Mouse (Mus musculus): ENCODE measurements at regions not wholly inside any gene's neighbourhood (a gene's known extent, or its start where the extent isn't known, plus 50 kb on each side); places are given as distances from the start of the nearest gene placed in this dataset.

DNA sequence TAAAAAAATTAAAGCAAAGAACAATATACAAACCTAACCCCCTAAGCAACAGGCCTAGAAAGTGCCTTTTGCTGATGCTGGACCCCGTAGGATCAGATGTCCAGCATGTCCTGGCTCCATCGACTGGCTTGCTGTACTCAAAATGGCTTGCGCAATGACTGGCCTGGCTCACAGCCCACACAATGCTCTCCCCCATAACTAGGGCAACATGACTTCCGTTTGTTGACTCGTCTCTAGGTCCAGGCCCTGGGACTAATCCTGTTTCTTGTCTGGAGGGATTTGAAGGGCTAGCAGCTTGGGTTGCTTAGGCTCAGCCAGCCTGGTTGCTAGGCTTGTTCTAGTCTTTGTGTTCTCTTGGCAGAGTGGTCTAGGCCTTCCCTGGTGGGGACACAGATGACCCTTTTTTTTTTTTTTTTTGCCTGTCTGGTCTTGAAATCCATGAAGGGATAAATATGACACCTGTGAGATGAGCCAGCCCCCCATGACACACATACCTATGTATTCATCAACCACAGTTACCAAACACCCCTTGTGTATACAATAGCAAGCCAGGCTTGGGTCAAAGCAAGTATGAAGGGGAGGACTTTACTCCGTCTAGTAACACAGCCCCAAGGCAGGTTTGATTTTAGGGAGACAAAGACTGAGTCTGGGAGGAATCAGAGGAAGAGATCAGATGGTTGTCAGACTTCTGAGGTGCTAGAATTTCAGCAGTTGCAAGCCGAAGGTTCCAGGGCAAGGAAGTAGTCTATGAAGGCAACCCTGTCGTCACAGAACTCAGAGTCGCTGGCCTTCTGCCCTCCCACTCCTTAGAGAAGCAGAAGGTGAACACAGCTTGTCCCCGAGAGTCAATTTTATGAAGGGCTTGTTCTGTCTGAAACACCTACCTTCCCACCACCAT is 120.0 kb upstream of the Hes1 start:
- Histone ChIP-seq H3K4me2 (replicated peaks) (no peak overlapping the region), H3K36me3 (no peaks in the 10 kb centered on the region), H3K9ac (no peak overlapping the region), H3K27me3 (replicated peaks) (no peaks in the 10 kb centered on the region), H3K27ac (no peak overlapping the region), H3K4me1 (replicated peaks) (peaks cover 36% of the 10 kb centered on the region), H3K9me3 (no peaks in the 10 kb centered on the region), H3K4me3 (replicated peaks) (no peak overlapping the region)
- WGBS = 76% methylated on average over 10 of the region's 10 CpGs
- ATAC-seq = no peak

DNA sequence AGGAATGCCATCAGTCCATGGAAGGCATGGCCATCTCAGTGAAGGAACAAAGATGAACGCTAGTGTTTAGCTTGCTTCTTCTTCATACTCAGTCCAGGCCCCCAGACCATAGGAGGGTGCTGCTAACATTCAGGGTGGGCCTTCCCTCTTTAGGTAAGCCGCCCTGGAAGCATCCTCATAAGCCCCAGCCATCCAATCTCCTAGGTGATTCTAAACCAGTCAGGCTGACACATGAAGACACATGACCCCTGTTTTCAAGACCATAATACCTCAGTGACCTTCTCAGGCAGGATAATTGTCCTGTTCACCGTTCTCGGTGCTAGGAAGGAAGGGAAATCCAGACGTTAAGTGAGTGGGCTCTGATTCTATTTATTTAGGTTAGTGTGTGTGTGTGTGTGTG is 119.2 kb upstream of the Hes1 start:
- H3K27ac ChIP-seq = peak overlapping the region; percentile 96; the same call in 1 of the 2 replicates
- ATAC-seq = no peak
- H3K27me3 ChIP-seq (replicated peaks) = no peaks in the 10 kb centered on the region
- no peak overlapping the region for H3K4me3 ChIP-seq (replicated peaks)
- no peak overlapping the region for H3K4me2 ChIP-seq (replicated peaks)
- H3K36me3 ChIP-seq = no peaks in the 10 kb centered on the region
- H3K9me3 ChIP-seq = no peaks in the 10 kb centered on the region
- 67% methylated on average over 5 of the region's 5 CpGs for WGBS
- H3K4me1 ChIP-seq (replicated peaks) = peaks cover 36% of the 10 kb centered on the region
- H3K9ac ChIP-seq = no peak overlapping the region

DNA sequence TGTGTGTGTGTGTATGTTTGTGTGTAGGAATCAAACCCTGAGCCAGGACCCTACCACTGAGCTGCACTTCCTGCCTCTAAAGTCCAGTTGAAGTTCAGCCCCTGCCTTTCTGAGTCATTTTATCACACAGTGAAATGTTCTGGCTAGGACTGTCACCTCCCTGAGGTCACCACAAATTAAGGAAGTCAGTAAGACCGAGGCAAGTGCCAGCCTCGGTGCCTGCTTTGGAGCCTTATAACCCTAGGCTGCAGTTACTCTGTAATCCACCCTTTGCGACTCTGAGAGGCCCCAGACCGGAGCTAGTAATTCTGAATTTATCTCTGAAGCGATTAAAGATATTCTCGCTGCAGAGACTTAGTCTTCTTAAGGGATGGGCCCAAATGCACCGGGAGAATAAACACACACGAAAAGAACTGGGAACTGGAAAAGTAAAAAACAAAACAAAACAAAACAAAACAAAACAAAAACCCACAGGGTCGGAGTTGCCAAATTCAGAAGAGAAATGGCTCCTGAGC is 118.8 kb upstream of the Hes1 start:
- peak overlapping the region; percentile 34 for H3K4me3 ChIP-seq (replicated peaks)
- WGBS = 4% methylated on average over 9 of the region's 9 CpGs
- H3K36me3 ChIP-seq = no peaks in the 10 kb centered on the region
- peak overlapping the region; percentile 96 for H3K27ac ChIP-seq
- peaks cover 36% of the 10 kb centered on the region for H3K4me1 ChIP-seq (replicated peaks)
- peak; percentile 50 for ATAC-seq
- peak overlapping the region; percentile 50 for H3K9ac ChIP-seq
- no peaks in the 10 kb centered on the region for H3K27me3 ChIP-seq (replicated peaks)
- H3K4me2 ChIP-seq (replicated peaks) = peak overlapping the region; percentile 76
- H3K9me3 ChIP-seq = no peaks in the 10 kb centered on the region

DNA sequence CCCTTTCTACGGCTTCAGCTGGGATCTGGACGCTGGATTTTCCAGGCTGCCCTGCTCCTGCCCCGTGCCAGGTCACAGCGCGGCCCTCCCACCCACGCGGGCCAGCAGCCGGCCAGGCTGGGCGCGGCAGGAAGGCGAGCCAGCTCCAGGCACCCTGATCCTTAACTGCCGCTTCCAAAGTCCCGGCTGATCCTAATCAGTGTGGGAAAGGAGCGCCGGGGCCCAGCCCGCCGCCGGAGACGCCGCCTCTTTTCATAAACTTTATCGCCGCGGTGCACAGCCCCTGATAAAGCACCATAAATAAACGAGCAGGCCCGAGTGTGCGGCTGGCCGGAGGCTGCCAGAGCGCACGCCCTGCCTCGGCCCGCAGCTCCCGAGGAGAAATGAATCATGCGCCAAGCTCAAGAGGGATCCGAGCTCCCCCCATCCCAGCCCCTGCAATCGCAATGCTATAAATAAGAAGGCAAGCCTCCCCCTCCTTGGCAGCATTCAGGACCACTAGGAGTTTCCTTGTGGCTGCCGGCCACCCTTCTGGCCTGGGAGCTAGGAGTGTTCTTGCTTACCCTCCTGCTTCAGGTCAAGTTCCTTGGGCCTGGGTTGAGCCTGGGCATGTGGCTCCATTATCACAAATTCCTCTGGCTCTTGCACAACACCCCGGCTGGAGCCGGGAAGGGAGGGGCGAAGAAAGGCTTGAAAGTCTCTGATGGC is 118.1 kb upstream of the Hes1 start:
- Histone ChIP-seq H3K27me3 (replicated peaks) (no peaks in the 10 kb centered on the region), H3K9me3 (no peaks in the 10 kb centered on the region), H3K4me2 (replicated peaks) (peak overlapping the region; percentile 76), H3K9ac (peak overlapping the region; percentile 50), H3K4me1 (replicated peaks) (peaks cover 36% of the 10 kb centered on the region), H3K4me3 (replicated peaks) (peak overlapping the region; percentile 34), H3K36me3 (no peaks in the 10 kb centered on the region), H3K27ac (peak overlapping the region; percentile 96)
- ATAC-seq = peak; percentile 95
- under 1% methylated on average over 39 of the region's 39 CpGs for WGBS

DNA sequence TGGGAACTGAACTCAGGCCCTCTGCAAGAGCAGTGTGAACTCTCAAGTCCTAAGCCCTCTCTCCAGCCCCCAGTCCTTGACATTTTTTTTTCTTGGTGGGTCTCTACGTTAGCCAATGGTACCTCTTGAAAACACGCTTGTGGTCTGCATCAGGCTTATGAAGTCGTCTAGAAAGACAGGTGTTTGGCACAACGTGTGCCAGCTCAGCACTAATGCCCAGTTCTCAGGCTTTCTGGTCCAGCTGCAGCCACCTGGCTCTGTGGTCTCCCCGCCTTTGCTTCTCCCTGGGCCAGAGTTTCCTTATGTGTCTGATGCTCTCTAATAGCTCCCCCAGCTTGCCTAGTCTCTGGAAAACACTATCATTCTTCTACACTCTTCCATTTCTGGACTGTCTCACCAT is 117.2 kb upstream of the Hes1 start:
- WGBS = 57% methylated on average over 5 of the region's 5 CpGs
- H3K4me3 ChIP-seq (replicated peaks) = no peak overlapping the region
- no peak for ATAC-seq
- H3K27me3 ChIP-seq (replicated peaks) = no peaks in the 10 kb centered on the region
- H3K9me3 ChIP-seq = no peaks in the 10 kb centered on the region
- H3K9ac ChIP-seq = no peak overlapping the region
- peaks cover 36% of the 10 kb centered on the region for H3K4me1 ChIP-seq (replicated peaks)
- peak overlapping the region; percentile 96 for H3K27ac ChIP-seq
- peak overlapping the region; percentile 76; the same call in 1 of the 2 replicates for H3K4me2 ChIP-seq (replicated peaks)
- H3K36me3 ChIP-seq = no peaks in the 10 kb centered on the region

DNA sequence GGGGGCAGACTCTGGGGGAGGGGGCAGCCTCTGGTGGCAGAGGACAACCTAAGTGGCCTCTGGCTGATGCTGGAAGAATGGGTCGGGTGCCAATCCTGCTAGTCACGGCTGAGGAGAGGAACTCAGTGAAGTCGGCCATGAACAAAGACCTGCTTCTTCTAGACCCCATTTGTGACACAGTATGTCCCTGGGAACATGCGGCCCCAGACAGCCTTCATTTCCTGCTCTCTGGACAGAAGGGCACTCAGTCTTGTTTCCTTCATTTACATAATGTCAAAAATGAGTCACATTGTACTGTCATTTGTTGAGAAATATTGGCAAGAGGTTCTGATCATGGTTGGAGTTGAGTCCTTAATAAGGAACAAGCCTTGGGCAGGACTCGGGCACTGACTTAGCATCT is 116.5 kb upstream of the Hes1 start:
- Histone ChIP-seq H3K27me3 (replicated peaks) (no peaks in the 10 kb centered on the region), H3K4me3 (replicated peaks) (no peak overlapping the region), H3K9me3 (no peaks in the 10 kb centered on the region), H3K9ac (no peak overlapping the region), H3K36me3 (no peaks in the 10 kb centered on the region), H3K4me2 (replicated peaks) (no peak overlapping the region), H3K4me1 (replicated peaks) (peaks cover 40% of the 10 kb centered on the region), H3K27ac (0 out of 2 replicates have a peak overlapping the region, but pooled peaks have one; percentile 96)
- WGBS = 76% methylated on average over 5 of the region's 5 CpGs
- ATAC-seq = no peak

DNA sequence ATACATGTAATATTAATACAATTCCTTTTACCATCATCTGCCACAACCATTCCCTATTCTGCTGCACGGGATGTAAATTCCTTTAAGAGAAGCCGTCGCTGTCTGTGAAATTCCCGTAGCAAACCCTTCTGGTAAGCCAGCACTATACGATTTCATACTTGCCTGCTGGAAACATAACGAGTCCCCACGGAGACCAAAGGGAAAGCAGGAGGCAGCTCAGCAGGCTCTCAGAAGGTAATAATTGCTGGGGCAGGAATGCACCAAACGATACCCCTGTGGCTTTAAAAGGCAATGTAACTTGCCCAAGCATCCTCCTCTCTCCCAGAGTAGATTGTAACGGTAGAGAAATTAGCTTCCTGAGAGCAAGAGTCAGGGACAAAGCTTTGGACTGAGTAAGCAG is 114.0 kb upstream of the Hes1 start:
- H3K4me2 ChIP-seq (replicated peaks) = no peak overlapping the region
- 50% methylated on average over 9 of the region's 9 CpGs for WGBS
- H3K36me3 ChIP-seq = no peaks in the 10 kb centered on the region
- H3K9me3 ChIP-seq = no peaks in the 10 kb centered on the region
- H3K9ac ChIP-seq = no peak overlapping the region
- no peak overlapping the region for H3K4me3 ChIP-seq (replicated peaks)
- H3K27ac ChIP-seq = no peak overlapping the region
- H3K27me3 ChIP-seq (replicated peaks) = no peaks in the 10 kb centered on the region
- peaks cover 36% of the 10 kb centered on the region for H3K4me1 ChIP-seq (replicated peaks)
- no peak for ATAC-seq

DNA sequence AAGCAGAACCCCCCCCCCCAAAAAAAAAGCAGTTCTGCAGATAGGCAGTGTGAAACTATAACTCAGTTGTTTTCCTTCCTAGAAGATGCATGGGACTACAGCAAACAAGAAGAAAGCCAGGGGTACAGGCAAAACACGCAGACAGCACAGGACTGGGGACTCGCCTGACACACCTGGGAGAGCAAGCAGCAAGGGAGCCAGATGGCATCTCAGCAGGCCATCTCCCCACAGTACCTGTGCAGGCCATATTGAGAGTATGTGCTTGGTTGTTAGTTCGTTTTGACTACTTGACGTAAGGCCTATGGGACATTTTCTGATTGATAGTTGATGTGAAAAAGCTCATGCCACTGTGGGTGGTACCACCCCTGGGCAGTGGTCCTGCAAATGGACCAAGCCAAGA is 113.4 kb upstream of the Hes1 start:
- no peaks in the 10 kb centered on the region for H3K27me3 ChIP-seq (replicated peaks)
- no peaks in the 10 kb centered on the region for H3K9me3 ChIP-seq
- H3K4me1 ChIP-seq (replicated peaks) = peaks cover 30% of the 10 kb centered on the region
- WGBS = 92% methylated on average over 4 of the region's 4 CpGs
- H3K4me2 ChIP-seq (replicated peaks) = no peak overlapping the region
- no peak overlapping the region for H3K27ac ChIP-seq
- H3K4me3 ChIP-seq (replicated peaks) = no peak overlapping the region
- H3K36me3 ChIP-seq = no peaks in the 10 kb centered on the region
- ATAC-seq = no peak
- no peak overlapping the region for H3K9ac ChIP-seq

DNA sequence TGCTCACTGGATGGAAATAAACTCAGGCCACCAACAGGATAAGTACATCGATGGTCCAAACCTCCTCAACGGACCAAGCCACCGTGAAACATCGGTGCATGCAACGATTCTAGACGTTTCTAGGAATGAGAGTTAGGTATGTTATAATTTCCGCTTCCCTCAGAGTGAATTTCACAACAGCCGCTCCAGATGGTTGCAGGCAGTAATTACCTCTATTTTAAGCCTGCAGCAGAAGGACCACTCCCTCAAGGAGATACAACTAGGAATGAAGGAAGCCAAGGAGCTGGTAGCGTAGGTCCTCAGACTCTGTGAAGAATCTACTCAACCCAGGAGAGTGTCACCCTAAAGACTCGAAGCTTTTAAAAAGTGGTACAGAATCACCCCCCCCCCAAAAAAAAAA is 109.5 kb upstream of the Hes1 start:
- no peaks in the 10 kb centered on the region for H3K9me3 ChIP-seq
- no peak overlapping the region for H3K9ac ChIP-seq
- ATAC-seq = peak; percentile 37; the same call in 1 of the 2 replicates
- H3K36me3 ChIP-seq = no peaks in the 10 kb centered on the region
- 63% methylated on average over 10 of the region's 10 CpGs for WGBS
- no peak overlapping the region for H3K4me3 ChIP-seq (replicated peaks)
- no peak overlapping the region for H3K4me2 ChIP-seq (replicated peaks)
- peaks cover 14% of the 10 kb centered on the region; the same call in 1 of the 2 replicates for H3K4me1 ChIP-seq (replicated peaks)
- H3K27me3 ChIP-seq (replicated peaks) = no peaks in the 10 kb centered on the region
- 0 out of 2 replicates have a peak overlapping the region, but pooled peaks have one; percentile 32 for H3K27ac ChIP-seq

DNA sequence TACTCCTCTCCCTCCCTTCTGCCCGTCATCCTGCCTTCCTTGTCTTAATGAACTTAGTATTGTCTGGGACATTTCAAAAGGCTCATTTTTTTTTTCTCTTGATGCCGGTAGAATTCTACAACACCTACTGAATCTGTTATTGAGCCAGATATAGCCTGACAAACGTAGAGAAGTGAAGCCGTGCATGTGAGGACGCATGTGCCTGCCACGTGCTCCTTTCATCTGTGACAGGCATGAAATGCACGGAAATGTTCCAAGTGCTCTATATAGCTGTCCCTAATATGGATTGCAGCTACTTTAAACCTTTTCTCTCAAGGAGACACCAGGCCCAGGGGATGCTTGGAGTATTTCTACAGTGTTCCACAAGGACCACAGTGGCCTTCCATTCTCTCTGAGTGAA is 107.3 kb upstream of the Hes1 start:
- H3K27ac ChIP-seq = no peak overlapping the region
- H3K36me3 ChIP-seq = no peaks in the 10 kb centered on the region
- WGBS = 75% methylated on average over 7 of the region's 7 CpGs

DNA sequence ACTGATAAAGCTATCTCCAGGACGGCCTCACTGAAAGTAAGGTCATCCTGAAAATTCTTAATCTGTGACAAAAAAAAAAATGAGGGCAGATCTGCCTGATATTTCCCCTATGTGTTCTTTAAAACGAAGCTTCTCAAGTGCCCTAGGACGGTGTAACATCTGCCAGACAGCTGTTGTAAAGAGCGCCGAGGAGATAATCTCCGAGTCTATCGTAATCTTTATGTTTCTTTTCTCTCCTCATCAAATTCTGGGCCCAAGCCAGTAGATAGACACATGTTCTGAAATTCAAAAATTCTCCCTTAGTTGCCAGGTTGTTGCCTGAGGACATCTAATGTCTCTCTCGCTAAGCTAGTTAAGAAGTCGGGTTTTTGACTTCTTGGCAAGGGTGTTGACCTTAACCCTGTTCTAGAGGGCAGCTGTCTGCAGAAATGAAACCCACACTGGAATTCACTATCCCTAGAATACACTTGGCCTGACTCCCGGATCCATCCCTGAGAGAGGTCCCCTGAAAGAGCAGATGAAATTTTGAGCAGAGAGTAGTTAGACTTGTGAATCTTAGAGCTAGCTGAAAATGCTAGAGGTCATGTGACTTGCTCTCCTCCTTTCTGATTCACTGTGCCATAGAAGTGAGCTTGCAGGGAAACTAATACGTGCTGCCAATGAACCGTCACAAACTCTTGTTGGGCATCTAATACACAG is 104.1 kb upstream of the Hes1 start:
- no peaks in the 10 kb centered on the region for H3K27me3 ChIP-seq (replicated peaks)
- H3K4me3 ChIP-seq (replicated peaks) = no peak overlapping the region
- H3K27ac ChIP-seq = no peak overlapping the region
- H3K9ac ChIP-seq = no peak overlapping the region
- H3K9me3 ChIP-seq = no peaks in the 10 kb centered on the region
- no peaks in the 10 kb centered on the region for H3K4me1 ChIP-seq (replicated peaks)
- WGBS = 65% methylated on average over 12 of the region's 12 CpGs
- H3K4me2 ChIP-seq (replicated peaks) = no peak overlapping the region
- no peaks in the 10 kb centered on the region for H3K36me3 ChIP-seq
- peak; percentile 43; the same call in 1 of the 2 replicates for ATAC-seq

More for the DNA sequence above, 107.3 kb upstream of the Hes1 start:
- H3K9me3 ChIP-seq = no peaks in the 10 kb centered on the region
- H3K4me1 ChIP-seq (replicated peaks) = peaks cover 14% of the 10 kb centered on the region; the same call in 1 of the 2 replicates
- no peak overlapping the region for H3K9ac ChIP-seq
- ATAC-seq = no peak
- no peak overlapping the region for H3K4me2 ChIP-seq (replicated peaks)
- no peaks in the 10 kb centered on the region for H3K27me3 ChIP-seq (replicated peaks)
- no peak overlapping the region for H3K4me3 ChIP-seq (replicated peaks)

DNA sequence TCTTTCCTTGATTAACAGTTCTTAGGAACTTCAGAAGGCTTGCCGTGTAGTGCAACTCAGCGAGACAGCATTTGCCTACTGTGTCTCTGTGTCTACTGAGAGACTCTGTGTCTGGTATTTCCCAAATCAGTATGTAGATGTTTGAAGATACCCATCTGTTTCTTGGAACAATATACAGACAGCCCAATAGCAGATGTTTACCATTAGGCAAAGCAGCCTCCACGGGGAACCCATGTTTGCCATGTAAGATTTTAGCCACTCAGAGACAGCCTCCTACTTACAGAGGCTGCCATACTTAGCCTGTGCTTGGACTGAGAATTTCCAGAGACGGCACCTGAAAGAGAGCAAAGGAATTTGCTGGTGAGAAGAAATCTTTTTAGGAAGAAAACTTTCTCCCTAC is 100.9 kb upstream of the Hes1 start:
- no peaks in the 10 kb centered on the region for H3K27me3 ChIP-seq (replicated peaks)
- no peaks in the 10 kb centered on the region for H3K4me1 ChIP-seq (replicated peaks)
- ATAC-seq = no peak
- no peak overlapping the region for H3K27ac ChIP-seq
- no peak overlapping the region for H3K4me2 ChIP-seq (replicated peaks)
- WGBS = 41% methylated on average over 4 of the region's 4 CpGs
- no peak overlapping the region for H3K9ac ChIP-seq
- H3K4me3 ChIP-seq (replicated peaks) = no peak overlapping the region
- H3K9me3 ChIP-seq = no peaks in the 10 kb centered on the region
- no peaks in the 10 kb centered on the region for H3K36me3 ChIP-seq
